Mouse (Mus musculus): Measurements from ENCODE around the gene 1700022I11Rik. TPM values are rescaled to one million over a fixed set of nuclear protein-coding genes. Genes with fewer than 3 reads are reported as not detected.

Gene 1700022I11Rik
- polyA plus RNA-seq (2012) = not detected in 2 replicates

- H3K27me3 ChIP-seq (ENCODE audit: control insufficient read depth) = peaks cover 9% of the 10 kb centered on the region
- no peaks in the 10 kb centered on the region for H3K36me3 ChIP-seq (ENCODE audit: control insufficient read depth)
- peaks cover 5% of the 10 kb centered on the region for H3K4me1 ChIP-seq (ENCODE audit: control insufficient read depth)
- TF ChIP-seq TAL1 (IDR thresholded peaks at IDR 0.05; ENCODE audit: low read length) (no peak), GATA1 (IDR thresholded peaks at IDR 0.05; ENCODE audit: low read length) (no peak)
- H3K9me3 ChIP-seq (ENCODE audit: control insufficient read depth, low read length) = no peaks in the 10 kb centered on the region
- no peak within 1 kb of the TSS for H3K4me3 ChIP-seq (replicated peaks)
Measured at GRCm38 (mm10) chr4:42969304-42969703, at the start of gene 1700022I11Rik. Gene 1700022I11Rik (plus strand): TSS chr4:42969604.

- no peaks in the 10 kb centered on the region for H3K9me3 ChIP-seq (ENCODE audit: control insufficient read depth, low read length)
- no peak for TF ChIP-seq TAL1 (IDR thresholded peaks at IDR 0.05; ENCODE audit: low read length)
- TF ChIP-seq GATA1 (IDR thresholded peaks at IDR 0.05; ENCODE audit: low read length) = no peak
- H3K36me3 ChIP-seq (ENCODE audit: control insufficient read depth) = no peaks in the 10 kb centered on the region
- peaks cover 2% of the 10 kb centered on the region; the same call in 1 of the 2 replicates for H3K4me1 ChIP-seq (ENCODE audit: control insufficient read depth)
- H3K4me3 ChIP-seq (replicated peaks) = no peak overlapping the region
- peaks cover 42% of the 10 kb centered on the region for H3K27me3 ChIP-seq (ENCODE audit: control insufficient read depth)
Measured at GRCm38 (mm10) chr4:42920726-42921125, 48.7 kb upstream of the 1700022I11Rik start.

- Histone ChIP-seq H3K4me3 (replicated peaks) (no peak overlapping the region), H3K36me3 (ENCODE audit: control insufficient read depth) (no peaks in the 10 kb centered on the region), H3K9me3 (ENCODE audit: control insufficient read depth, low read length) (no peaks in the 10 kb centered on the region), H3K4me1 (ENCODE audit: control insufficient read depth) (peaks cover 2% of the 10 kb centered on the region; the same call in 1 of the 2 replicates), H3K27me3 (ENCODE audit: control insufficient read depth) (peaks cover 33% of the 10 kb centered on the region)
- TF ChIP-seq GATA1 (IDR thresholded peaks at IDR 0.05; ENCODE audit: low read length) (no peak), TAL1 (IDR thresholded peaks at IDR 0.05; ENCODE audit: low read length) (no peak)
Measured at GRCm38 (mm10) chr4:42921536-42921935, 47.9 kb upstream of the 1700022I11Rik start.

GRCm38 (mm10) chr4:42922056-42922455 lies 47.3 kb upstream of the 1700022I11Rik start:
- Histone ChIP-seq H3K9me3 (ENCODE audit: control insufficient read depth, low read length) (no peaks in the 10 kb centered on the region), H3K27me3 (ENCODE audit: control insufficient read depth) (peaks cover 28% of the 10 kb centered on the region), H3K36me3 (ENCODE audit: control insufficient read depth) (no peaks in the 10 kb centered on the region), H3K4me3 (replicated peaks) (no peak overlapping the region), H3K4me1 (ENCODE audit: control insufficient read depth) (peaks cover 2% of the 10 kb centered on the region; the same call in 1 of the 2 replicates)
- TF ChIP-seq GATA1 (IDR thresholded peaks at IDR 0.05; ENCODE audit: low read length) (no peak), TAL1 (IDR thresholded peaks at IDR 0.05; ENCODE audit: low read length) (no peak)

- no peak for TF ChIP-seq TAL1 (IDR thresholded peaks at IDR 0.05; ENCODE audit: low read length)
- no peak for TF ChIP-seq GATA1 (IDR thresholded peaks at IDR 0.05; ENCODE audit: low read length)
- Histone ChIP-seq H3K4me3 (replicated peaks) (no peak overlapping the region), H3K36me3 (ENCODE audit: control insufficient read depth) (no peaks in the 10 kb centered on the region), H3K27me3 (ENCODE audit: control insufficient read depth) (peaks cover 24% of the 10 kb centered on the region), H3K4me1 (ENCODE audit: control insufficient read depth) (no peaks in the 10 kb centered on the region), H3K9me3 (ENCODE audit: control insufficient read depth, low read length) (no peaks in the 10 kb centered on the region)
Measured at GRCm38 (mm10) chr4:42922461-42922860, 46.9 kb upstream of the 1700022I11Rik start.

- Histone ChIP-seq H3K9me3 (ENCODE audit: control insufficient read depth, low read length) (no peaks in the 10 kb centered on the region), H3K36me3 (ENCODE audit: control insufficient read depth) (no peaks in the 10 kb centered on the region), H3K27me3 (ENCODE audit: control insufficient read depth) (peaks cover 7% of the 10 kb centered on the region), H3K4me3 (replicated peaks) (no peak overlapping the region), H3K4me1 (ENCODE audit: control insufficient read depth) (no peaks in the 10 kb centered on the region)
- TF ChIP-seq GATA1 (IDR thresholded peaks at IDR 0.05; ENCODE audit: low read length) = no peak
- no peak for TF ChIP-seq TAL1 (IDR thresholded peaks at IDR 0.05; ENCODE audit: low read length)
Measured at GRCm38 (mm10) chr4:42924095-42924710, 45.2 kb upstream of the 1700022I11Rik start.

GRCm38 (mm10) chr4:42928209-42928608 lies 41.2 kb upstream of the 1700022I11Rik start:
- H3K9me3 ChIP-seq (ENCODE audit: control insufficient read depth, low read length) = no peaks in the 10 kb centered on the region
- no peaks in the 10 kb centered on the region for H3K36me3 ChIP-seq (ENCODE audit: control insufficient read depth)
- peaks cover 10% of the 10 kb centered on the region for H3K27me3 ChIP-seq (ENCODE audit: control insufficient read depth)
- TF ChIP-seq GATA1 (IDR thresholded peaks at IDR 0.05; ENCODE audit: low read length) (no peak), TAL1 (IDR thresholded peaks at IDR 0.05; ENCODE audit: low read length) (no peak)
- H3K4me1 ChIP-seq (ENCODE audit: control insufficient read depth) = no peaks in the 10 kb centered on the region
- H3K4me3 ChIP-seq (replicated peaks) = no peak overlapping the region

- TF ChIP-seq TAL1 (IDR thresholded peaks at IDR 0.05; ENCODE audit: low read length) (no peak), GATA1 (IDR thresholded peaks at IDR 0.05; ENCODE audit: low read length) (no peak)
- Histone ChIP-seq H3K9me3 (ENCODE audit: control insufficient read depth, low read length) (no peaks in the 10 kb centered on the region), H3K4me1 (ENCODE audit: control insufficient read depth) (peaks cover 6% of the 10 kb centered on the region), H3K36me3 (ENCODE audit: control insufficient read depth) (no peaks in the 10 kb centered on the region), H3K4me3 (replicated peaks) (no peak overlapping the region), H3K27me3 (ENCODE audit: control insufficient read depth) (peaks cover 16% of the 10 kb centered on the region)
Measured at GRCm38 (mm10) chr4:42928952-42929351, 40.5 kb upstream of the 1700022I11Rik start.

GRCm38 (mm10) chr4:42932229-42932969 lies 37.0 kb upstream of the 1700022I11Rik start:
- no peak overlapping the region for H3K4me3 ChIP-seq (replicated peaks)
- peaks cover 6% of the 10 kb centered on the region for H3K4me1 ChIP-seq (ENCODE audit: control insufficient read depth)
- H3K9me3 ChIP-seq (ENCODE audit: control insufficient read depth, low read length) = no peaks in the 10 kb centered on the region
- no peaks in the 10 kb centered on the region for H3K36me3 ChIP-seq (ENCODE audit: control insufficient read depth)
- H3K27me3 ChIP-seq (ENCODE audit: control insufficient read depth) = peaks cover 17% of the 10 kb centered on the region
- TF ChIP-seq TAL1 (IDR thresholded peaks at IDR 0.05; ENCODE audit: low read length) (no peak), GATA1 (IDR thresholded peaks at IDR 0.05; ENCODE audit: low read length) (no peak)
